Mouse (Mus musculus): ENCODE results near the gene P3h4.

GRCm38 (mm10) chr11:100399320-100399719 is 15.3 kb downstream of the P3h4 start:
- TF ChIP-seq TAL1 (IDR thresholded peaks at IDR 0.05; ENCODE audit: low read length) (no peak), GATA1 (IDR thresholded peaks at IDR 0.05; ENCODE audit: low read length) (no peak)
